ENCODE assay signal across 12 mouse cellular contexts in genomic region chr2:118789501-118789900, GRCm38 (mm10). TPM values are rescaled to one million over a fixed set of nuclear protein-coding genes. Genes with fewer than 3 reads are reported as not detected.
A peak's percentile ranks its signal among the peaks of the same experiment; 100 is the strongest.
DNase-seq lines count a peak whose midpoint lies in the region; ATAC-seq and TF ChIP-seq lines count a peak whose summit lies in the region.
"Had no signal": no experiment of that assay in that cellular context is flagged by ENCODE, and none has a peak within 500 bp of the region (broad histone marks: within the 10 kb centered on the region; RNA-seq: fewer than 3 reads in every experiment).

No protein-coding gene starts in this region.

- H3K9me3 ChIP-seq in forebrain, embryonic 16.5 days (ENCODE audit: control insufficient read depth, low read length): no peaks in the 10 kb centered on the region
- H3K9me3 ChIP-seq in liver, postnatal 0 days (ENCODE audit: low read length): no peaks in the 10 kb centered on the region
- H3K9me3 ChIP-seq: limb, embryonic 10.5 days had no signal

- H3K36me3 ChIP-seq in forebrain, embryonic 16.5 days (ENCODE audit: control insufficient read depth, insufficient read depth): peaks cover 5% of the 10 kb centered on the region; the same call in 1 of the 2 replicates
- no peaks in the 10 kb centered on the region for H3K36me3 ChIP-seq in liver, postnatal 0 days (replicated peaks; ENCODE audit: insufficient read depth, low read length)
- H3K36me3 ChIP-seq: limb, embryonic 10.5 days had no signal

- ATAC-seq in forebrain, embryonic 16.5 days: peak; percentile 62
- ATAC-seq in liver, postnatal 0 days: no peak

- no peak for TF ChIP-seq EP300 in liver, postnatal 0 days (IDR thresholded peaks at IDR 0.05; ENCODE audit: low read depth)

- WGBS in forebrain, embryonic 16.5 days: 56% methylated on average over 11 of the region's 11 CpGs
- WGBS in liver, postnatal 0 days (ENCODE audit: insufficient replicate concordance): 88% methylated on average over 11 of the region's 11 CpGs

- no peak overlapping the region for H3K4me2 ChIP-seq in forebrain, embryonic 16.5 days (ENCODE audit: low read length)
- no peak overlapping the region for H3K4me2 ChIP-seq in liver, postnatal 0 days (ENCODE audit: low read depth, low read length)

- no peak overlapping the region for H3K4me3 ChIP-seq in forebrain, embryonic 16.5 days (replicated peaks; ENCODE audit: low read length)
- no peak overlapping the region for H3K4me3 ChIP-seq in liver, postnatal 0 days (ENCODE audit: low read depth, low read length)
- H3K4me3 ChIP-seq: limb, embryonic 10.5 days had no signal

- no peak overlapping the region for H3K9ac ChIP-seq in forebrain, embryonic 16.5 days (replicated peaks; ENCODE audit: low read depth, low read length)
- H3K9ac ChIP-seq in liver, postnatal 0 days (replicated peaks): no peak overlapping the region

- DNase-seq in adrenal gland, adult 8-10 months: peak; percentile 52
- DNase-seq in adrenal gland, adult 18-20 months (ENCODE audit: low spot score in 2 of 2): no peak
- DNase-seq in ovary, adult 18-20 months (ENCODE audit: low spot score): peak; percentile 58
- DNase-seq in ovary, postnatal 14 days (ENCODE audit: low spot score): no peak
- peak; percentile 54 for DNase-seq in skeletal muscle tissue, adult 2 months (ENCODE audit: low read depth, low spot score)
- DNase-seq in liver, postnatal 0 days: no peak
- DNase-seq in left cerebral cortex, postnatal 36 days (ENCODE audit: low spot score in 2 of 2): no peak
- DNase-seq: thymus, postnatal 14 days had no signal

- no peak for TF ChIP-seq CTCF in liver, postnatal 0 days (IDR thresholded peaks at IDR 0.05; ENCODE audit: low read depth)

- intact Hi-C loops in left cerebral cortex, postnatal 36 days (cut with DNase I): no loop called here

- H3K27me3 ChIP-seq in forebrain, embryonic 16.5 days (replicated peaks; ENCODE audit: control insufficient read depth, insufficient read depth, low read length): no peaks in the 10 kb centered on the region
- H3K27me3 ChIP-seq in liver, postnatal 0 days (ENCODE audit: insufficient read depth, low read length): peaks cover 5% of the 10 kb centered on the region; the same call in 1 of the 2 replicates

- peaks cover 13% of the 10 kb centered on the region for H3K4me1 ChIP-seq in forebrain, embryonic 16.5 days (replicated peaks; ENCODE audit: control insufficient read depth, insufficient read depth, low read length)
- H3K4me1 ChIP-seq in liver, postnatal 0 days (ENCODE audit: insufficient read depth): peaks cover 6% of the 10 kb centered on the region

- no peak overlapping the region for H3K27ac ChIP-seq in forebrain, embryonic 16.5 days (ENCODE audit: low read length)
- no peak overlapping the region for H3K27ac ChIP-seq in liver, postnatal 0 days (ENCODE audit: low read depth)
- H3K27ac ChIP-seq: limb, embryonic 10.5 days had no signal

RNA-seq across cellular contexts. Expression of gene Disp2, which starts 10.0 kb away (rescaled TPM):
- total RNA-seq in adrenal gland, adult 8-10 months (2022): 10 to 100 TPM; 43.7 to 68.9 (median 51.7) TPM
- total RNA-seq in adrenal gland, adult 18-20 months (2021): 10 to 100 TPM; 32.1 to 32.7 TPM
- polyA plus RNA-seq in forebrain, embryonic 16.5 days (2015; fragmentation: Nextera tagmentation; extraction: Ambion mirVana): 27.3 and 36.9 TPM in 2 replicates
- 0.06 and 0.14 TPM in 2 replicates for polyA plus RNA-seq in liver, postnatal 0 days (2015; fragmentation: Nextera tagmentation; extraction: Ambion mirVana)
- 100 to 1,000 TPM; 187 to 192 TPM for total RNA-seq in left cerebral cortex, postnatal 36 days (2021)

RNA-seq across cellular contexts. Expression of gene Phgr1, which starts 16.9 kb away (rescaled TPM):
- total RNA-seq in adrenal gland, adult 8-10 months (2022): not detected
- not detected for total RNA-seq in adrenal gland, adult 18-20 months (2021)
- polyA plus RNA-seq in forebrain, embryonic 16.5 days (2015; fragmentation: Nextera tagmentation; extraction: Ambion mirVana): not detected in 2 replicates
- polyA plus RNA-seq in liver, postnatal 0 days (2015; fragmentation: Nextera tagmentation; extraction: Ambion mirVana): not detected in 2 replicates
- total RNA-seq in left cerebral cortex, postnatal 36 days (2021): not detected
- total RNA-seq: MEL had no signal
- polyA plus RNA-seq: kidney, embryonic 16.5 days; limb, embryonic 10.5 days had no signal

RNA-seq across cellular contexts. Expression of gene Knstrn, which starts 24.3 kb away (rescaled TPM):
- 1 to 10 TPM; 1.3 to 3.2 (median 2.5) TPM for total RNA-seq in adrenal gland, adult 8-10 months (2022)
- 1 to 10 TPM; 1.2 to 1.5 TPM for total RNA-seq in adrenal gland, adult 18-20 months (2021)
- polyA plus RNA-seq in forebrain, embryonic 16.5 days (2015; fragmentation: Nextera tagmentation; extraction: Ambion mirVana): 49.6 and 52.6 TPM in 2 replicates
- 28.8 and 31.4 TPM in 2 replicates for polyA plus RNA-seq in liver, postnatal 0 days (2015; fragmentation: Nextera tagmentation; extraction: Ambion mirVana)
- total RNA-seq in left cerebral cortex, postnatal 36 days (2021): 1 to 10 TPM; 1.2 to 1.6 TPM

RNA-seq across cellular contexts. Expression of gene Ccdc9b, which starts 27.0 kb away (rescaled TPM):
- total RNA-seq in adrenal gland, adult 8-10 months (2022): 10 to 100 TPM in 2 of 4 experiments, 1 to 10 TPM in 2; 5.3 to 18.8 (median 11.2) TPM
- total RNA-seq in adrenal gland, adult 18-20 months (2021): 1 to 10 TPM; 2.8 to 5.1 TPM
- polyA plus RNA-seq in forebrain, embryonic 16.5 days (2015; fragmentation: Nextera tagmentation; extraction: Ambion mirVana): 1.3 and 1.6 TPM in 2 replicates
- polyA plus RNA-seq in liver, postnatal 0 days (2015; fragmentation: Nextera tagmentation; extraction: Ambion mirVana): 0.36 and 0.52 TPM in 2 replicates
- total RNA-seq in left cerebral cortex, postnatal 36 days (2021): 1 to 10 TPM; 4.8 to 5.5 TPM

RNA-seq across cellular contexts. Expression of gene Inafm2, which starts 43.9 kb away (rescaled TPM):
- total RNA-seq in adrenal gland, adult 8-10 months (2022): 10 to 100 TPM; 36.3 to 48.6 (median 39.9) TPM
- 10 to 100 TPM; 35.2 to 40.1 TPM for total RNA-seq in adrenal gland, adult 18-20 months (2021)
- 24.4 and 27.0 TPM in 2 replicates for polyA plus RNA-seq in forebrain, embryonic 16.5 days (2015; fragmentation: Nextera tagmentation; extraction: Ambion mirVana)
- polyA plus RNA-seq in liver, postnatal 0 days (2015; fragmentation: Nextera tagmentation; extraction: Ambion mirVana): 14.0 and 14.7 TPM in 2 replicates
- 10 to 100 TPM; 41.5 to 43.0 TPM for total RNA-seq in left cerebral cortex, postnatal 36 days (2021)

Comparison
In these comparisons a context has a peak if more than half of its experiments do, and no peak if none do; other contexts are left out.
1. DNase-seq: peak in adrenal gland, adult 8-10 months (single experiment), ovary, adult 18-20 months (single experiment) and skeletal muscle tissue, adult 2 months (single experiment); none in adrenal gland, adult 18-20 months (0 of 2), ovary, postnatal 14 days (single experiment), liver, postnatal 0 days (single experiment) and left cerebral cortex, postnatal 36 days (0 of 2).